8 mouse cellular contexts compared by ENCODE assay signal in genomic region chr13:43479767-43480571, GRCm38 (mm10). TPM values are rescaled to one million over a fixed set of nuclear protein-coding genes. Genes with fewer than 3 reads are reported as not detected.
DNase-seq lines count a peak whose midpoint lies in the region; ATAC-seq and TF ChIP-seq lines count a peak whose summit lies in the region.

No protein-coding gene starts in this region.

- H3K9me3 ChIP-seq in forebrain, embryonic 12.5 days, result no peaks in the 10 kb centered on the region
- no peaks in the 10 kb centered on the region for H3K9me3 ChIP-seq in hindbrain, embryonic 12.5 days (replicated peaks)
- H3K9me3 ChIP-seq in midbrain, postnatal 0 days (ENCODE audit: low read length), result no peaks in the 10 kb centered on the region
- no peaks in the 10 kb centered on the region for H3K9me3 ChIP-seq in stomach, postnatal 0 days (ENCODE audit: control insufficient read depth, low read length)

- peaks cover 16% of the 10 kb centered on the region for H3K4me1 ChIP-seq in brown adipose tissue, adult 24 weeks (ENCODE audit: control insufficient read depth, insufficient read depth, insufficient read length, low read length)
- peaks cover 18% of the 10 kb centered on the region for H3K4me1 ChIP-seq in forebrain, embryonic 12.5 days
- H3K4me1 ChIP-seq in hindbrain, embryonic 12.5 days, result peaks cover 18% of the 10 kb centered on the region
- H3K4me1 ChIP-seq in midbrain, postnatal 0 days (ENCODE audit: insufficient read depth, low read length), result peaks cover 3% of the 10 kb centered on the region; the same call in 1 of the 2 replicates
- no peaks in the 10 kb centered on the region for H3K4me1 ChIP-seq in stomach, postnatal 0 days (replicated peaks; ENCODE audit: control insufficient read depth, insufficient read depth)

- H3K4me2 ChIP-seq in forebrain, embryonic 12.5 days, result peak overlapping the region; percentile 76
- H3K4me2 ChIP-seq in hindbrain, embryonic 12.5 days (replicated peaks), result peak overlapping the region; percentile 78
- H3K4me2 ChIP-seq in midbrain, postnatal 0 days (ENCODE audit: low read depth, low read length, poor library complexity, severe bottlenecking), result peak overlapping the region; percentile 78
- peak overlapping the region; percentile 74 for H3K4me2 ChIP-seq in stomach, postnatal 0 days (replicated peaks; ENCODE audit: low read depth)

- TF ChIP-seq CTCF in midbrain, postnatal 0 days (IDR thresholded peaks at IDR 0.05), result no peak
- TF ChIP-seq CTCF in stomach, postnatal 0 days (IDR thresholded peaks at IDR 0.05; ENCODE audit: low read depth), result no peak

- H3K36me3 ChIP-seq in forebrain, embryonic 12.5 days (replicated peaks), result no peaks in the 10 kb centered on the region
- no peaks in the 10 kb centered on the region for H3K36me3 ChIP-seq in hindbrain, embryonic 12.5 days
- no peaks in the 10 kb centered on the region for H3K36me3 ChIP-seq in midbrain, postnatal 0 days (ENCODE audit: insufficient read depth, low read length)
- H3K36me3 ChIP-seq in stomach, postnatal 0 days (ENCODE audit: control insufficient read depth, insufficient read depth, low read length), result no peaks in the 10 kb centered on the region

- ATAC-seq in CD4-positive, CD25-positive, alpha-beta regulatory T cell, adult 4 months, result no peak
- ATAC-seq in forebrain, embryonic 12.5 days (ENCODE audit: low FRiP score), result no peak
- ATAC-seq in hindbrain, embryonic 12.5 days (ENCODE audit: low FRiP score), result peak; percentile 18; the same call in 1 of the 2 replicates
- ATAC-seq in midbrain, postnatal 0 days (ENCODE audit: low FRiP score), result no peak
- peak; percentile 35; the same call in 1 of the 2 replicates for ATAC-seq in stomach, postnatal 0 days (ENCODE audit: low FRiP score, low TSS enrichment)

- H3K27ac ChIP-seq in brown adipose tissue, adult 24 weeks (replicated peaks; ENCODE audit: low read depth, low read length), result peak overlapping the region; percentile 86
- H3K27ac ChIP-seq in forebrain, embryonic 12.5 days, result peak overlapping the region; percentile 100
- peak overlapping the region; percentile 95 for H3K27ac ChIP-seq in hindbrain, embryonic 12.5 days
- peak overlapping the region; percentile 95 for H3K27ac ChIP-seq in midbrain, postnatal 0 days (ENCODE audit: low read depth, low read length)
- H3K27ac ChIP-seq in stomach, postnatal 0 days (replicated peaks), result peak overlapping the region; percentile 100

- H3K27me3 ChIP-seq in forebrain, embryonic 12.5 days, result no peaks in the 10 kb centered on the region
- H3K27me3 ChIP-seq in hindbrain, embryonic 12.5 days, result no peaks in the 10 kb centered on the region
- no peaks in the 10 kb centered on the region for H3K27me3 ChIP-seq in midbrain, postnatal 0 days (ENCODE audit: insufficient read depth, low read length)
- no peaks in the 10 kb centered on the region for H3K27me3 ChIP-seq in stomach, postnatal 0 days (ENCODE audit: control insufficient read depth, insufficient read depth, low read length)

- H3K4me3 ChIP-seq in brown adipose tissue, adult 24 weeks (ENCODE audit: insufficient read depth, low read depth, low read length), result peak overlapping the region; percentile 100
- H3K4me3 ChIP-seq in forebrain, embryonic 12.5 days (replicated peaks), result peak overlapping the region; percentile 94
- peak overlapping the region; percentile 97 for H3K4me3 ChIP-seq in hindbrain, embryonic 12.5 days
- peak overlapping the region; percentile 94 for H3K4me3 ChIP-seq in midbrain, postnatal 0 days (ENCODE audit: low read depth, low read length)
- H3K4me3 ChIP-seq in stomach, postnatal 0 days (ENCODE audit: low read depth, low read length), result peak overlapping the region; percentile 92

- WGBS in forebrain, embryonic 12.5 days, result under 1% methylated on average over 36 of the region's 36 CpGs
- under 1% methylated on average over 36 of the region's 36 CpGs for WGBS in hindbrain, embryonic 12.5 days
- under 1% methylated on average over 35 of the region's 36 CpGs for WGBS in midbrain, postnatal 0 days
- WGBS in stomach, postnatal 0 days, result under 1% methylated on average over 36 of the region's 36 CpGs

- TF ChIP-seq EP300 in stomach, postnatal 0 days (optimal IDR thresholded peaks at IDR 0.05), result no peak

- peak overlapping the region; percentile 99 for H3K9ac ChIP-seq in forebrain, embryonic 12.5 days
- H3K9ac ChIP-seq in hindbrain, embryonic 12.5 days, result peak overlapping the region; percentile 99
- H3K9ac ChIP-seq in midbrain, postnatal 0 days (replicated peaks; ENCODE audit: low read length, poor library complexity, severe bottlenecking), result peak overlapping the region; percentile 97
- H3K9ac ChIP-seq in stomach, postnatal 0 days (ENCODE audit: low read length), result peak overlapping the region; percentile 99

- DNase-seq in CD4-positive, CD25-positive, alpha-beta regulatory T cell, adult 2 months (ENCODE audit: low read depth, low spot score), result peak; percentile 54
- DNase-seq in liver, result peak; percentile 41
- peak; percentile 20 for DNase-seq in midbrain, postnatal 0 days (ENCODE audit: low spot score)
- DNase-seq in stomach, postnatal 0 days (ENCODE audit: low spot score), result peak; percentile 47

RNA-seq across cellular contexts. Expression of gene Ranbp9, which starts 1.1 kb away (rescaled TPM):
- 10 to 100 TPM; 28.3 to 45.2 TPM for polyA plus RNA-seq in CD4-positive, CD25-positive, alpha-beta regulatory T cell, adult 4 months (2017; shearing (Covaris generic))
- 38.5 and 48.5 TPM in 2 replicates for polyA plus RNA-seq in brown adipose tissue, adult 24 weeks (2012; ENCODE audit: insufficient read depth, insufficient read length, missing spikeins)
- polyA plus RNA-seq in forebrain, embryonic 12.5 days (2016; fragmentation: Nextera tagmentation; extraction: Ambion mirVana), result 13.4 and 15.6 TPM in 2 replicates
- 12.2 and 12.8 TPM in 2 replicates for polyA plus RNA-seq in hindbrain, embryonic 12.5 days (2016; fragmentation: Nextera tagmentation; extraction: Ambion mirVana)
- 43.7 and 51.5 TPM in 2 replicates for total RNA-seq in midbrain, postnatal 0 days (2014; rRNA removed)
- polyA plus RNA-seq in midbrain, postnatal 0 days (2015; fragmentation: Nextera tagmentation; extraction: Ambion mirVana), result 9.7 and 11.7 TPM in 2 replicates
- polyA plus RNA-seq in stomach, postnatal 0 days (2015; fragmentation: Nextera tagmentation; extraction: Ambion mirVana), result 7.1 and 7.9 TPM in 2 replicates

Comparison
In these comparisons a context has a peak if more than half of its experiments do, and no peak if none do; other contexts are left out.
1. ATAC-seq: peak in hindbrain, embryonic 12.5 days (single experiment) and stomach, postnatal 0 days (single experiment); none in CD4-positive, CD25-positive, alpha-beta regulatory T cell, adult 4 months (single experiment), forebrain, embryonic 12.5 days (single experiment) and midbrain, postnatal 0 days (single experiment).
2. Peak in every context shown above with its lines, with median percentiles within 50 percentile points of each other: DNase-seq, H3K27ac ChIP-seq, H3K4me3 ChIP-seq, H3K4me2 ChIP-seq and H3K9ac ChIP-seq.